29 mouse cellular contexts compared by ENCODE assay signal in the genomic region with DNA sequence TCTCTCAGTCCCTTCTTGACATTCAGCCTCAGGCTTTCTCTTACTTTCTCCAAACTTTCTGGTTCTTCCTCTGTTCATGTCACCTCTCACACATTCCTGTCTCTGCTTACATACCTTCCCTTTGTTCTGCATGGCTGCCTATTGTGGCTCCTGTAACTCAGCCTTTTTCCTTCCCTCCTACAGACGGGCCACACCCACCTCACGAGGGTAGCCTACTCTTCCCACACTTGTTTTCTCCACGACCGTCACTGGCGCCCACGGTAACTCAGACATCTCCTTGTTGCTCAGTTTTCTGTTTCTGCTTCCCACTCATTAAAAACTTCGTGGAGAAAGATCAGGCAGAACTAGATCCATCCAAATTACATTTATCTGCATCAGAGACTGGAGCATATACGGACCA.
DNase-seq lines count a peak whose midpoint lies in the region; ATAC-seq lines count a peak whose summit lies in the region.
"Had no signal": no experiment of that assay in that cellular context is flagged by ENCODE, and none has a peak within 500 bp of the region (broad histone marks: within the 10 kb centered on the region; RNA-seq: fewer than 3 reads in every experiment).

No protein-coding gene starts in this region.

- H3K9me3 ChIP-seq in kidney, embryonic 15.5 days (replicated peaks) = no peaks in the 10 kb centered on the region
- H3K9me3 ChIP-seq in kidney, embryonic 16.5 days (ENCODE audit: low read length) = no peaks in the 10 kb centered on the region
- no peaks in the 10 kb centered on the region for H3K9me3 ChIP-seq in forebrain, embryonic 13.5 days (replicated peaks)
- H3K9me3 ChIP-seq in midbrain, embryonic 11.5 days (ENCODE audit: control insufficient read depth, low read length) = no peaks in the 10 kb centered on the region
- H3K9me3 ChIP-seq: forebrain, embryonic 15.5 days; G1E; hindbrain, embryonic 13.5 days; liver, embryonic 13.5 days; stomach, embryonic 15.5 days had no signal

- no peaks in the 10 kb centered on the region for H3K27me3 ChIP-seq in kidney, embryonic 15.5 days
- no peaks in the 10 kb centered on the region for H3K27me3 ChIP-seq in kidney, embryonic 16.5 days (ENCODE audit: insufficient read depth, low read length)
- peaks cover 53% of the 10 kb centered on the region for H3K27me3 ChIP-seq in forebrain, embryonic 13.5 days
- no peaks in the 10 kb centered on the region for H3K27me3 ChIP-seq in midbrain, embryonic 11.5 days (ENCODE audit: control insufficient read depth, insufficient read depth, low read length)
- H3K27me3 ChIP-seq: hindbrain, embryonic 13.5 days; liver, embryonic 13.5 days; stomach, embryonic 15.5 days had no signal

- H3K27ac ChIP-seq in kidney, embryonic 15.5 days = no peak overlapping the region
- H3K27ac ChIP-seq in kidney, embryonic 16.5 days (ENCODE audit: low read length) = no peak overlapping the region
- no peak overlapping the region for H3K27ac ChIP-seq in forebrain, embryonic 13.5 days
- no peak overlapping the region for H3K27ac ChIP-seq in midbrain, embryonic 11.5 days (ENCODE audit: low read depth, low read length)
- H3K27ac ChIP-seq: forebrain, embryonic 15.5 days; hindbrain, embryonic 13.5 days; liver, embryonic 13.5 days; stomach, embryonic 15.5 days had no signal

- H3K9ac ChIP-seq in kidney, embryonic 15.5 days = no peak overlapping the region
- H3K9ac ChIP-seq in kidney, embryonic 16.5 days (replicated peaks; ENCODE audit: low read length) = no peak overlapping the region
- no peak overlapping the region for H3K9ac ChIP-seq in forebrain, embryonic 13.5 days
- no peak overlapping the region for H3K9ac ChIP-seq in midbrain, embryonic 11.5 days (ENCODE audit: low read length)
- H3K9ac ChIP-seq: forebrain, embryonic 15.5 days; hindbrain, embryonic 13.5 days; liver, embryonic 13.5 days; stomach, embryonic 15.5 days had no signal

- no peaks in the 10 kb centered on the region for H3K36me3 ChIP-seq in kidney, embryonic 15.5 days
- H3K36me3 ChIP-seq in kidney, embryonic 16.5 days (ENCODE audit: insufficient read depth, low read length) = no peaks in the 10 kb centered on the region
- no peaks in the 10 kb centered on the region for H3K36me3 ChIP-seq in forebrain, embryonic 13.5 days (ENCODE audit: poor library complexity, severe bottlenecking)
- no peaks in the 10 kb centered on the region for H3K36me3 ChIP-seq in midbrain, embryonic 11.5 days (ENCODE audit: control insufficient read depth, insufficient read depth, low read length)
- H3K36me3 ChIP-seq: forebrain, embryonic 15.5 days; G1E; hindbrain, embryonic 13.5 days; liver, embryonic 13.5 days; stomach, embryonic 15.5 days had no signal

- no peak overlapping the region for H3K4me3 ChIP-seq in kidney, embryonic 15.5 days (replicated peaks)
- H3K4me3 ChIP-seq in kidney, embryonic 16.5 days (ENCODE audit: low read length) = no peak overlapping the region
- no peak overlapping the region for H3K4me3 ChIP-seq in forebrain, embryonic 13.5 days
- no peak overlapping the region for H3K4me3 ChIP-seq in midbrain, embryonic 11.5 days (ENCODE audit: low read depth, low read length)
- H3K4me3 ChIP-seq: forebrain, embryonic 15.5 days; hindbrain, embryonic 13.5 days; left cerebral cortex, adult 2 months; liver, embryonic 13.5 days; stomach, embryonic 15.5 days had no signal

- H3K4me1 ChIP-seq in kidney, embryonic 15.5 days = peaks cover 15% of the 10 kb centered on the region
- H3K4me1 ChIP-seq in kidney, embryonic 16.5 days (ENCODE audit: insufficient read depth, low read length) = 0 out of 2 replicates have a peak, but pooled peaks cover 6% of the 10 kb centered on the region
- peaks cover 22% of the 10 kb centered on the region for H3K4me1 ChIP-seq in forebrain, embryonic 13.5 days
- peaks cover 10% of the 10 kb centered on the region; the same call in 1 of the 2 replicates for H3K4me1 ChIP-seq in midbrain, embryonic 11.5 days (ENCODE audit: control insufficient read depth, insufficient read depth, low read length)
- H3K4me1 ChIP-seq: liver, embryonic 13.5 days; stomach, embryonic 15.5 days had no signal

- ATAC-seq in kidney, embryonic 15.5 days (replicated peaks; ENCODE audit: low FRiP score) = 0 out of 2 replicates have a peak, but pooled peaks have one; percentile 22
- ATAC-seq in kidney, embryonic 16.5 days (ENCODE audit: low FRiP score, low TSS enrichment) = no peak
- ATAC-seq in forebrain, embryonic 13.5 days = no peak
- ATAC-seq in midbrain, embryonic 11.5 days (ENCODE audit: low FRiP score) = no peak
- ATAC-seq: CD4-positive, CD25-positive, alpha-beta regulatory T cell, adult 4 months; forebrain, embryonic 15.5 days; intestine, embryonic 16.5 days; lung, postnatal 0 days had no signal

- WGBS in kidney, embryonic 15.5 days = 58% methylated on average over 8 of the region's 8 CpGs
- WGBS in kidney, embryonic 16.5 days = 59% methylated on average over 8 of the region's 8 CpGs
- WGBS in forebrain, embryonic 13.5 days = 51% methylated on average over 8 of the region's 8 CpGs
- WGBS in midbrain, embryonic 11.5 days = 77% methylated on average over 8 of the region's 8 CpGs

- H3K4me2 ChIP-seq in kidney, embryonic 15.5 days = no peak overlapping the region
- H3K4me2 ChIP-seq in kidney, embryonic 16.5 days (replicated peaks; ENCODE audit: low read depth, low read length) = no peak overlapping the region
- no peak overlapping the region for H3K4me2 ChIP-seq in forebrain, embryonic 13.5 days
- H3K4me2 ChIP-seq in midbrain, embryonic 11.5 days = no peak overlapping the region
- H3K4me2 ChIP-seq: forebrain, embryonic 15.5 days; heart, embryonic 11.5 days; hindbrain, embryonic 13.5 days; liver, embryonic 13.5 days; stomach, embryonic 15.5 days had no signal

- peak; percentile 27 to 60 for DNase-seq in right cerebral cortex, adult 2 months (ENCODE audit: low spot score in 2 of 2)
- no peak for DNase-seq in right cerebral cortex, postnatal 4 days
- peak; percentile 27 for DNase-seq in brain, adult 2 months (ENCODE audit: low read depth, low spot score)
- peak; percentile 16 for DNase-seq in right cerebral cortex, postnatal 25 days
- DNase-seq in midbrain, embryonic 11.5 days (ENCODE audit: low spot score, missing footprints) = no peak
- DNase-seq: adrenal gland, postnatal 14 days; cerebellum, adult 11-12 months; cerebellum, adult 9-11 months; gastrocnemius, postnatal 14 days; heart, adult 18-20 months; heart, postnatal 36 days; kidney, adult 8-10 months; kidney, postnatal 14 days; liver, embryonic 13.5 days; lung, adult 18-20 months; lung, postnatal 4 days; midbrain, embryonic 14.5 days had no signal

Comparison
In these comparisons a context has a peak if more than half of its experiments do, and no peak if none do; other contexts are left out.
1. DNase-seq: peak in right cerebral cortex, adult 2 months (2 of 2), brain, adult 2 months (single experiment) and right cerebral cortex, postnatal 25 days (single experiment); none in right cerebral cortex, postnatal 4 days (single experiment) and midbrain, embryonic 11.5 days (single experiment).